Mouse (Mus musculus): Measurements from ENCODE around the gene Med26.
A peak's percentile ranks its signal among the peaks of the same experiment; 100 is the strongest.

Med26 gene

DNA sequence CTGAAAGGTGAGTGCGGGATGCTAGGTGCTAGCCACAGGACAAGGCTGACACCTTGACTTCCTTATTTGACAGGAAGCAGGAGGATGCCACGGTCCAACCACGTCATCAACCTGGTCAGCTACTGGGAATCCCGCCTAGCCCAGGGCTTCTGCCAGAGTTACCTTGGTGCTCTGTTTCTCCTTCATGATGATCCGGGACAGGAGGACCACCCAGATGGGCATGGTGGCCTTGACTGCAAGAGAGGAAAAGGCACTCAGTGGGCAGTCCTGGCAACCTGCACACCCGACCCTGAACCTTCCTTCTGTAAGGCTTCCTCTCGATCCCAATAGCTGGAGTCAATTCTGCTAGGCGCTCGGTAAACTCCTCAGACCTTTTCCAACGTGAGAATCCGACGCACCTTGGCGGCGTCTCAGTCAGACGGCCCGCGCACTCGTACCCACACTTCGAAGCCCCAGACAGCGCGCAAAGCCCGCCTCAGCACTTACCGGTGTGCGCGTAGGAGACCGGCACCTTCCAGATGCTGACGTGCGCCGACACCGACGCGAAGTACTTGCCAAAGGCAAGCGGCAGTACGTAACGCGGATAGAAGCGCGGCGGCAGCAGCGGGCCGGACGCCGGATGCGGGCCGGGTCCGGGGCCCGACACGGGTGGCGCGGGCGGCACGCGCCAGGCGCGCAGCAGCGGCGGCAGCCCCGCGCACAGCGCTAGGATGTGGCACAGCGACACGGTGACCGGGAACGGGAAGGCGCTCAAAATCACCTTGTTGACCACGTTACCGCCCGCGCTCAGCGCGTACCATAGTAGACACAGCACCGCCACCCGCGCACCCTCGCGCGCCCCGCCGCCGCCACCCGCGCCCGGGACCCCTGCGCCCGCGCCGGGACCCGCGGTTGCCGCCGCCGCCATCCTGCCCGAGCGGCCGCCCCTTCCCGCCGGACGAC is 56.1 kb downstream of the Med26 start, which contains the start of gene Slc35e1:
Slc35e1 (minus strand) TSS at position 935 of the 942 bp plus-strand sequence.
- peak; percentile 35 to 39 for DNase-seq (ENCODE audit: low spot score in 2 of 2)

DNA sequence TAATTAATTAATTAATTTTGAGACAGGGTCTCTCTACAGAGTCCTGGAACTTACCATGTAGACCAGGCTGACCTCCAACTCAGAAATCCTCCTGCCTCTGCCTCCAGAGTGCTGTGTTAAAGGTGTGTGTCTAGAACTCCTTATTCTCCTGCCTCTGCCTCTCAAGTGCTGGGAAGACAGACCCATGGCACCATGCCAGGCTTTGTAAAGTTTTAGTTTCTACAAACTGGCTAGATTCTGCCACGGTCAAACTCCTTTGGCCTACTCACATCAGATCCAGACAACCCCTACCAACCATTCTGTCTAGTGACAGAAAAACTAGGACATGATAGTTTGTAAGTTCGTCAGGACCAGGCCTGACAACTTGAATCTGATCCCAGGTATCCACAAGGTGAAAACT is 57.1 kb downstream of the Med26 start:
- DNase-seq (ENCODE audit: low spot score in 2 of 2): no peak

GRCm38 (mm10) chr8:72487014-72487413 is 61.1 kb downstream of the Med26 start:
- no peak for DNase-seq (ENCODE audit: low spot score in 2 of 2)

DNA sequence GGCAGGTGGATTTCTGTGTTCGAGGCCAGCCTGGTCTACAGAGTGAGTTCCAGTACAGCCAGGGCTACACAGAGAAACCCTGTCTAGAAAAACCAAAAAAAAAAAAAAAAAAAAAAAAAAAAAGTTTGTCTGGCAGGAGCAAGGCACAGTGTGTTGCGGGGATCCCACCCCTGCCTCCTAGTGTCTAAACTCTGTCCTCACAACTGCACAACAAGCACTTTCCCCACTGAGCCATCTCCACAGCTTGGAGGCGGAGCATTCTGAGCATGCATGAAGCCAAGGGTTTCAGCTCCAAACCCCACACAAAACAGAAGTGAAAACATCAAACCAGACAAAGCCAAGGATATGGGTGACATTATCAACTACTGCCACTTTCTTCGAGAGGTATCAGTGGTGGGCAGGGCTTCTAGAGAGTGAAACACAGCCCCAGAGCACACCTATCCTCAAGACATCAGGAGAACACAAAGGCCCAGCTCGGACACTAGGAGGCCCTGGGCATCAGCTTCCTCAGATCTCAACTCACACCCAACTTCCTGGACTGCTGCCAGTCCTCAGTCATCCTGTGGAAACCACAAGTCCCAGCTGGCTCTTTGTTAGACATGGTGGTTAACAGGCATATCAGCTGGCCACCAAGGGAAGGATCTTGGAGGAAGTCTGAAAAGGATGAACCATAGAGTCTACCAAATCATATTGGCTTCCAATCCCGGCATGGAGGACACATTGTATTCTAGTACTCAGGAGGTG is 62.4 kb downstream of the Med26 start:
- peak in 1 of 2 experiments; percentile 48 for DNase-seq (ENCODE audit: low spot score in 2 of 2)

GRCm38 (mm10) chr8:72474826-72475546 is 73.1 kb downstream of the Med26 start, which contains the start of gene Cherp:
TSS of gene Cherp (minus strand) at chr8:72475226.
- peak; percentile 98 for DNase-seq (ENCODE audit: low spot score in 2 of 2)

- no peak for DNase-seq (ENCODE audit: low spot score in 2 of 2)
These were observed 77.4 kb downstream of the Med26 start for GRCm38 (mm10) chr8:72470684-72471083.

DNA sequence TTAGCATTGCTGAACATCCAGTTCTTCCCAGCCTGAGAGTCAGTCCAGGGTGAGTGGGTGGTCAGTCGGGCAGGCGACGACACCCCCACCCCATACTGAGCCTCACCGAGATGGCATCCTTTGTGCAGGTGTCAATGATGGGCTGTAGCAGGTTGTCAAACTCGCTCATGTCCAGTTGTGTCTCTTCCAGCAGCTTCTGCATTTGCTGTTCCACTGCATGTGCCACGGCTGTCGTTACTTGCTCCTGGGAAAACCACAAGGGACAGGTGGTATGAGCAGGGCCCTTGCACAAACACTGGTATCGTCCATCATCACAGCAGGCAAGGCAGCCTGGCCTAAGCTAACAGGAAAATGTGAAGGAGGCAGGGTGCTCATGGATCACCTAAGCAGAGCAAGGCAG is 78.1 kb downstream of the Med26 start:
- DNase-seq (ENCODE audit: low spot score in 2 of 2): no peak

DNA sequence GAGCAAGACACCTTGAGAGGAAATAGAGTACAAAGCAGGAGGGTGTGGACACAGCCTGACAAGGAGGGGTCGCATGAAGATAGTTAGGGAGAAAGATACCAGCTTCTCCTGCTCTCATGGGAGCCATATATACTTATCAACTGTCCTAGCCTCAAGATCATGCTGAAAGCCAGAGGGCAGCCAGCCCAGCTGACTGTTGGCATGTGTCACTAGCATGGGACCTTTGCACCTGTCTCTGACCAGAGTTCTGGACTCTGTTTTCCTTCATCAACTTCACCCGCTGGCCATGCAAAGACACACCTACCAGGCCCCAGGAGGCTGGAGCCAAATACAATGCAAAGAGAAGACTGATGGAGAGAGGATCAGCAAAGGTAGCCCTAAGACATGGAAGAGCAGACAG is 78.8 kb downstream of the Med26 start:
- no peak for DNase-seq (ENCODE audit: low spot score in 2 of 2)

GRCm38 (mm10) chr8:72464211-72464610 is 83.9 kb downstream of the Med26 start:
- DNase-seq (ENCODE audit: low spot score in 2 of 2): no peak

DNA sequence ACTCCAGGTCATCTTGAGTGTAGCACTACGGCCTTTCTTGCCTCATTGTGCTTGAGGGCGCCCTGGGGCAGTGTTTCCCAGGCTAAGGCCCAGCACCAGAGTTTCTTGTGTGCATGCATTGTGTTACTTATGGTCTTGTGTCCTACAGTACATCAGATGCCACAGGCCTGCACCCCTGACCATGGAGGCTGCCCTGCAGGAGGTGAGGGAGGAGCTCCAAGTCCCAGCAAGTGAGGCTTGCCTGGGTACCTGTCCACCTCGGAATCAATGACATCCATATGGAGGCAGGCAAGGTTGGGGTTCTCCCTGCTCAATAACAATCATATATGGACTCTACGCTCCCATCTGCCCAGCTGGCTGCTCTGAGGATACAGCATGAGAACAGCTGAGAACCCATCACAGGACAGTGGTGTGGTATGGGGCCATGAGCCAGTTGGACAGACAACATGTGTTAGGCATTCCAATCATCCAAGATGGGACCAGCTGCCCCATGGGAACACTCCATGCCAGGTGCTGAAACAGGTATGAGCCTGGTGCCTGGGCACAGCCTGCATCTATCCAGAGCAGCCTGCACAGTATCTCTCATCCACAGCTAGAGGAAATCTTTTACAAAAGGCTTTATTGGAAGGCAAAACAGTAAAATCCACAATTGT is 88.1 kb downstream of the Med26 start:
- DNase-seq (ENCODE audit: low spot score in 2 of 2): no peak

DNA sequence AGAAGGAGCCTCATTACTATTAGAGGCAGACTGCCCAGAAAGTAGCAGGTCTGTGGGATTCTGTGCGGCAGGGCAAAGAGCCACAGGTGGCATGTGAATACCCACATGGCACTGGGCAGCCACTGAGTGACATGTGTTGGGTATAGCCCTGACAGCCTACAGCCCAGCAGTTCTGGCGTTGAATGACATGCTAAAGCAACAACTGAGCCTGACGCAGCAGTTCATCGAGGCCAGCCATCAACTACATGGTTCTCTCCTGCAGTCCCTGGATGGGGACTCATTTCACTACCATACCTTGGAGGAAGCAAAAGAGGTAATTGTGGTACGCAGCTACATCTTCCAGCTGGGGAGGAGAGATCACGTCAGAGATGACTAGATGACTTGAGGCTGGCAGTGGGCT is 89.6 kb downstream of the Med26 start:
- DNase-seq (ENCODE audit: low spot score in 2 of 2): no peak

DNA sequence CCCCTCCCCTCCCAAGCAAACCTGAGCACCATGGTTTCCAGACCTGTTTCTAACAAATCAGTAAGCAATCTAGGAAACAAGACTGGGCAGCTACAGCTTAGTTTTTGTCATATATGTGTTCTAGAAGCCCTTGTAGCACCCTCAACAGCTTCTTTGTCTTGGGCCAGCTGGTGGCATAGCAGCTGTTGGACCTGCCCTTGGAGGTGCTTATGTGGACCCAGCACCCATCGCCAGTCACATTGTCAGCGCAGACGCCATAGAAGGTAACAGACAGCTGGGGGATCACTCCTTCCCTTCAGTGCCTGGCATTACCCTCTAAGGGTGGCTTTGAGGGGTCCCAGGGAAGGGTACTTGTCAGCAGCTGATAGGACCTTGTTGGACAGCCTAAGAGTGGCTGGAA is 90.3 kb downstream of the Med26 start:
- DNase-seq (ENCODE audit: low spot score in 2 of 2): no peak

DNA sequence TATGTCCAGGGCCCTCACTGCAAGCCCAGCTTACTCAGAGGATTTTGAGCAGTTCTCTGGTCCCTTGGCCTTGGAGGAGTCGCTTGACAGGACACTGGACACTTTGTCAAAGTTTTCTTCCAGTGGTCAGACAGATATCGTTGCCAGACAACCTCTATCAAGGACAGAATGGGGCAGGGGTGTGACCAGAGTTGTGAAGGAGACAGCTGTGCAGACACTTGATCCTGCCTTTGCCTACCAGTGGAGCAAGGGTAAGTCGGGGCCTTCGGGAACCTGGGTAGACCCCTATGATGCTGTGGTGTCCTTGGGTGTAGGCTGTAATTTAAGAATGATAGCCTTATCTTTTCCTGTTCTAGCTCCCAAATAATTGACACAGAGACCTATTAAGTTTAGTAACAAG is 92.8 kb downstream of the Med26 start:
- no peak for DNase-seq (ENCODE audit: low spot score in 2 of 2)

DNA sequence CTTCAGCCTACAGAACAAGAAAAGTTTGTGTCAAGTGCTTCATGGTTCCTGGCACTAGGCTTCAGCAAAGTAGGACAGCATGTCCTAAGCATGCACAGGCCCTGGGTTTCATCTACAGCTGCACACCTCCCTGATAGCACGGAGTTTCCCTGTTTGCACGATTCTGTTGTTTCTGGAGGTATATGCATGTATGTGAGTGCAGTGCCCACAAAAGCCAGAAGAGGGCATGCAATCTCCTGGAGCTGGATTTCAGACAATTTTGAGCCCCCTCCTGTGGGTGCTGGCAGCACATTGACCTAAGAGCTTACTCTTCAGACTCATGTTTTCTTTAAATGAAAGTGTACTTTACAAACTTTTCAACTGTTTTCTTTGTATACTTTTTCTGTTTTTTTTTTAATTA is 94.2 kb downstream of the Med26 start:
- DNase-seq (ENCODE audit: low spot score in 2 of 2): no peak

GRCm38 (mm10) chr8:72451516-72451915 is 96.6 kb downstream of the Med26 start:
- no peak for DNase-seq (ENCODE audit: low spot score in 2 of 2)

DNA sequence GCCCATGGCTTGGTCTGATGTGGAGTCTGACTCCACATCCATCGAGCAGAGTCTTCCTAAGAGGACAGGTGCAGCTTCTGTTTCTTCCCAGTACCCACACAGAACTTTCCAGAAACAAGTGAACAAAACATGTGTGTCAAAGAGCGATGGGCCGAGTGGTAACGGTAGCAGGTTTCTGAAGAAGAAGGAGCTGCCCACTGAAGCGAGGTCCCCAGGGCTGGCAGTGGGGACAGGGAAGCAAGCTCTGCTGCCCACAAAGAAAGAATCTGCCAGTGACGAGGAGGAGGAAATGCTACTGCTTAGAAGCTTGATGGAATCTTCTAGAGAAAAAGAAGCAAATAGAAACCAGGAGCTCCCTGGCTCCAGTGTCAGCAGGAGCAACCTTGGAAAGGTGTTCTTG is 103.0 kb downstream of the Med26 start:
- DNase-seq (ENCODE audit: low spot score in 2 of 2): peak; percentile 77 to 83

Data from spleen, postnatal 36 days (tissue).